Mouse (Mus musculus): ENCODE results near the gene Sema3b. TPM values are rescaled to one million over a fixed set of nuclear protein-coding genes. Genes with fewer than 3 reads are reported as not detected.

The Sema3b gene
- polyA plus RNA-seq, 1 experiment from 2014 or later = 11.0 TPM

- no peak for ATAC-seq (replicated peaks; ENCODE audit: extremely low read depth, insufficient read depth, low FRiP score)
- peaks cover 58% of the 10 kb centered on the region for H3K4me1 ChIP-seq (ENCODE audit: control insufficient read depth, insufficient read depth, low read length)
- H3K36me3 ChIP-seq (ENCODE audit: control insufficient read depth, insufficient read depth) = peaks cover 28% of the 10 kb centered on the region
- H3K9me3 ChIP-seq (replicated peaks; ENCODE audit: control insufficient read depth, low read length) = no peaks in the 10 kb centered on the region
- H3K27me3 ChIP-seq (ENCODE audit: control insufficient read depth, insufficient read depth, low read length) = no peaks in the 10 kb centered on the region
- peak overlapping the region; percentile 44; the same call in 1 of the 2 replicates for H3K4me2 ChIP-seq (ENCODE audit: low read depth, low read length)
- WGBS = 89% methylated on average over 6 of the region's 6 CpGs
- no peak overlapping the region for H3K9ac ChIP-seq (ENCODE audit: low read length)
- no peak overlapping the region for H3K4me3 ChIP-seq (ENCODE audit: low read length)
- no peak overlapping the region; the same call in 1 of the 2 replicates for H3K27ac ChIP-seq (ENCODE audit: low read length)
Observed at GRCm38 (mm10) chr9:107590773-107591060, 18.3 kb downstream of the Sema3b start.

- peak overlapping the region; percentile 44 for H3K4me2 ChIP-seq (ENCODE audit: low read depth, low read length)
- H3K9me3 ChIP-seq (replicated peaks; ENCODE audit: control insufficient read depth, low read length) = no peaks in the 10 kb centered on the region
- WGBS = 62% methylated on average over 25 of the region's 25 CpGs
- peak overlapping the region; percentile 73 for H3K27ac ChIP-seq (ENCODE audit: low read length)
- H3K4me3 ChIP-seq (ENCODE audit: low read length) = peak overlapping the region; percentile 12; the same call in 1 of the 2 replicates
- H3K4me1 ChIP-seq (ENCODE audit: control insufficient read depth, insufficient read depth, low read length) = peaks cover 58% of the 10 kb centered on the region
- peak overlapping the region; percentile 51 for H3K9ac ChIP-seq (ENCODE audit: low read length)
- no peaks in the 10 kb centered on the region for H3K27me3 ChIP-seq (ENCODE audit: control insufficient read depth, insufficient read depth, low read length)
- ATAC-seq (replicated peaks; ENCODE audit: extremely low read depth, insufficient read depth, low FRiP score) = no peak
- H3K36me3 ChIP-seq (ENCODE audit: control insufficient read depth, insufficient read depth) = peaks cover 28% of the 10 kb centered on the region
Observed at GRCm38 (mm10) chr9:107590058-107590772, 18.8 kb downstream of the Sema3b start.

- Histone ChIP-seq H3K36me3 (ENCODE audit: control insufficient read depth, insufficient read depth) (peaks cover 20% of the 10 kb centered on the region), H3K4me1 (ENCODE audit: control insufficient read depth, insufficient read depth, low read length) (peaks cover 44% of the 10 kb centered on the region), H3K27me3 (ENCODE audit: control insufficient read depth, insufficient read depth, low read length) (no peaks in the 10 kb centered on the region), H3K27ac (ENCODE audit: low read length) (peak overlapping the region; percentile 62), H3K4me2 (ENCODE audit: low read depth, low read length) (peak overlapping the region; percentile 69), H3K9ac (ENCODE audit: low read length) (peak overlapping the region; percentile 75), H3K9me3 (replicated peaks; ENCODE audit: control insufficient read depth, low read length) (no peaks in the 10 kb centered on the region), H3K4me3 (ENCODE audit: low read length) (peak overlapping the region; percentile 69)
- ATAC-seq (replicated peaks; ENCODE audit: extremely low read depth, insufficient read depth, low FRiP score) = no peak; the same call in 1 of the 2 replicates
- under 1% methylated on average over 33 of the region's 33 CpGs for WGBS
Observed at GRCm38 (mm10) chr9:107587833-107588639, 21.0 kb downstream of the Sema3b start.

- H3K36me3 ChIP-seq (ENCODE audit: control insufficient read depth, insufficient read depth) = peaks cover 18% of the 10 kb centered on the region
- peaks cover 36% of the 10 kb centered on the region for H3K4me1 ChIP-seq (ENCODE audit: control insufficient read depth, insufficient read depth, low read length)
- H3K9ac ChIP-seq (ENCODE audit: low read length) = peak within 1 kb of the TSS; percentile 75
- H3K9me3 ChIP-seq (replicated peaks; ENCODE audit: control insufficient read depth, low read length) = no peaks in the 10 kb centered on the region
- WGBS = 10% methylated on average over 46 of the region's 46 CpGs
- H3K27me3 ChIP-seq (ENCODE audit: control insufficient read depth, insufficient read depth, low read length) = no peaks in the 10 kb centered on the region
- peak within 1 kb of the TSS; percentile 69 for H3K4me3 ChIP-seq (ENCODE audit: low read length)
- peak within 1 kb of the TSS; percentile 62 for H3K27ac ChIP-seq (ENCODE audit: low read length)
- H3K4me2 ChIP-seq (ENCODE audit: low read depth, low read length) = peak within 1 kb of the TSS; percentile 69
- ATAC-seq (replicated peaks; ENCODE audit: extremely low read depth, insufficient read depth, low FRiP score) = peak; percentile 96
Observed at GRCm38 (mm10) chr9:107586974-107587832, 21.8 kb downstream of the Sema3b start, which contains the start of gene Ifrd2. Ifrd2 (plus strand) TSS chr9:107587642.

GRCm38 (mm10) chr9:107586504-107586903 is 22.5 kb downstream of the Sema3b start:
- peaks cover 40% of the 10 kb centered on the region for H3K4me1 ChIP-seq (ENCODE audit: control insufficient read depth, insufficient read depth, low read length)
- no peaks in the 10 kb centered on the region for H3K27me3 ChIP-seq (ENCODE audit: control insufficient read depth, insufficient read depth, low read length)
- no peaks in the 10 kb centered on the region for H3K9me3 ChIP-seq (replicated peaks; ENCODE audit: control insufficient read depth, low read length)
- H3K36me3 ChIP-seq (ENCODE audit: control insufficient read depth, insufficient read depth) = peaks cover 11% of the 10 kb centered on the region
- no peak for ATAC-seq (replicated peaks; ENCODE audit: extremely low read depth, insufficient read depth, low FRiP score)
- H3K9ac ChIP-seq (ENCODE audit: low read length) = no peak overlapping the region
- no peak overlapping the region for H3K27ac ChIP-seq (ENCODE audit: low read length)
- WGBS = 85% methylated on average over 5 of the region's 5 CpGs
- H3K4me2 ChIP-seq (ENCODE audit: low read depth, low read length) = no peak overlapping the region
- H3K4me3 ChIP-seq (ENCODE audit: low read length) = no peak overlapping the region

- Histone ChIP-seq H3K27me3 (ENCODE audit: control insufficient read depth, insufficient read depth, low read length) (no peaks in the 10 kb centered on the region), H3K36me3 (ENCODE audit: control insufficient read depth, insufficient read depth) (peaks cover 3% of the 10 kb centered on the region; the same call in 1 of the 2 replicates), H3K4me3 (ENCODE audit: low read length) (no peak overlapping the region), H3K9me3 (replicated peaks; ENCODE audit: control insufficient read depth, low read length) (no peaks in the 10 kb centered on the region), H3K4me1 (ENCODE audit: control insufficient read depth, insufficient read depth, low read length) (peaks cover 18% of the 10 kb centered on the region), H3K27ac (ENCODE audit: low read length) (no peak overlapping the region), H3K4me2 (ENCODE audit: low read depth, low read length) (no peak overlapping the region), H3K9ac (ENCODE audit: low read length) (no peak overlapping the region)
- WGBS = 89% methylated on average over 14 of the region's 14 CpGs
- no peak for ATAC-seq (replicated peaks; ENCODE audit: extremely low read depth, insufficient read depth, low FRiP score)
Observed at GRCm38 (mm10) chr9:107583174-107583573, 25.9 kb downstream of the Sema3b start.

GRCm38 (mm10) chr9:107582509-107583062 is 26.4 kb downstream of the Sema3b start:
- peaks cover 17% of the 10 kb centered on the region for H3K4me1 ChIP-seq (ENCODE audit: control insufficient read depth, insufficient read depth, low read length)
- no peak overlapping the region for H3K27ac ChIP-seq (ENCODE audit: low read length)
- ATAC-seq (replicated peaks; ENCODE audit: extremely low read depth, insufficient read depth, low FRiP score) = no peak
- no peak overlapping the region for H3K4me2 ChIP-seq (ENCODE audit: low read depth, low read length)
- H3K36me3 ChIP-seq (ENCODE audit: control insufficient read depth, insufficient read depth) = peaks cover 3% of the 10 kb centered on the region; the same call in 1 of the 2 replicates
- H3K9ac ChIP-seq (ENCODE audit: low read length) = no peak overlapping the region
- no peaks in the 10 kb centered on the region for H3K27me3 ChIP-seq (ENCODE audit: control insufficient read depth, insufficient read depth, low read length)
- 92% methylated on average over 7 of the region's 7 CpGs for WGBS
- H3K9me3 ChIP-seq (replicated peaks; ENCODE audit: control insufficient read depth, low read length) = no peaks in the 10 kb centered on the region
- no peak overlapping the region for H3K4me3 ChIP-seq (ENCODE audit: low read length)

GRCm38 (mm10) chr9:107581584-107581983 is 27.4 kb downstream of the Sema3b start:
- 67% methylated on average over 4 of the region's 4 CpGs for WGBS
- Histone ChIP-seq H3K27ac (ENCODE audit: low read length) (no peak overlapping the region), H3K9me3 (replicated peaks; ENCODE audit: control insufficient read depth, low read length) (no peaks in the 10 kb centered on the region), H3K9ac (ENCODE audit: low read length) (peak overlapping the region; percentile 84), H3K27me3 (ENCODE audit: control insufficient read depth, insufficient read depth, low read length) (no peaks in the 10 kb centered on the region), H3K4me1 (ENCODE audit: control insufficient read depth, insufficient read depth, low read length) (peaks cover 23% of the 10 kb centered on the region), H3K4me3 (ENCODE audit: low read length) (peak overlapping the region; percentile 68), H3K36me3 (ENCODE audit: control insufficient read depth, insufficient read depth) (peaks cover 3% of the 10 kb centered on the region; the same call in 1 of the 2 replicates), H3K4me2 (ENCODE audit: low read depth, low read length) (peak overlapping the region; percentile 82)
- ATAC-seq (replicated peaks; ENCODE audit: extremely low read depth, insufficient read depth, low FRiP score) = no peak
